Mouse (Mus musculus) spleen, adult 2 months (tissue): Measurements from ENCODE around the gene Sh2d1a.

Source experiments
- CTCF ChIP-seq: fragments of 200-500 bp; IDR thresholded peaks from 2 replicates; pipeline ENCODE4 v1.5.1; 2011; ENCODE audit warnings: mild to moderate bottlenecking, inconsistent platforms; ENCODE audit not compliant: insufficient read depth, insufficient read length, insufficient replicate concordance; ENCODE audit errors: extremely low read depth
- POLR2A ChIP-seq: fragments of 200-500 bp; IDR thresholded peaks from 2 replicates; pipeline ENCODE4 v1.6.1; 2011; ENCODE audit warnings: low read depth, low read length, inconsistent platforms

DNA sequence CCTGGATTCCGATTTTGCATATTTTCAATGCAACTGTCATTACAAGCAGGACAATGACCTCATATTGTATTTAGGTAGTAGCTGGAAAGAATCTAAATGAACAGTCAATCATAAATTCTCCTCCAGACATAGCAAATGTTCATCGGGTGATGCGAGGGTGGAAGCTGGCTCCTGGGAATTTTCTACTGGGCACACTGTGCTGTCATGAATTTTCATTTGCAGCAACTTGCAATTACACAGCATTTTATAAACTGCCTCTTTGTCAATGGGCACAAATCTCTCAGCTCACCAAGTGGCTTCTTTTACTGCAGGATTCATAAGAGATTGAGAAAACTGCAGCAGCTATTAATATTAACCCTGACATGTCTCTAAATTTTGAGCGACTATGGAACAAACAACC, 28.4 kb downstream of the Sh2d1a start:
- TF ChIP-seq CTCF, result no peak
- TF ChIP-seq POLR2A, result no peak
